ENCODE assay signal across 24 mouse cellular contexts in the genomic region with DNA sequence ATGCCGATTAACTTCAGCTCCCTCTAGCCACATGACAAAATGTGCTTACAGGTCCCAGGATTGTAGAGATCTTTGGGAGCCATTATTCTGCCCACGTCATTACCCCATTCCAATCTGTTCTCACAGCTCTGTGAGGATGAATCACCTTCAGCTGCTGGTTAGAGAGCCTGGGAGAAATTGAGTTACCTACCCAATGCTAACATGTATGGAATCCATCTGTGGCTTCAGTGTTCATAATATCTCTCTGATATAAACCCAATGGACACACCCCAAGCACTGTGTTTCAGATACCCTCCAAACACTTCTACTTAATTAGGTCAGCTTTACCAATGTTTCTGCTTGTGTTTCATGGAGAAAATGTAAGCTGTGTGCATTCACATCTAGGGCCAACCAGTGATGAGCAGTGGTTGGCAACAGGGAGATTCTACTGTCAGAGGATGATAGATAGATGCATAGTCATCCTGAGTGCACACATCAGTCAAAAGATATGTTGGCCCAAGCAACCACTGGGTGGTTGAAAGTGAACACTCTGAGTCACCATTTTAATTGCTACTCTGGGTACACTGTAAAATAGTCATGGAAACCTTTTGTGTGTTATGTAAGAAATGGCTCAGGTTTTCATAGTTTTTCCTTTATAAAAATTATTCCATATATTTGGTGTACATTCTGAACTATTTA.
DNase-seq lines count a peak whose midpoint lies in the region; ATAC-seq and TF ChIP-seq lines count a peak whose summit lies in the region.
"Had no signal": no experiment of that assay in that cellular context is flagged by ENCODE, and none has a peak within 500 bp of the region (broad histone marks: within the 10 kb centered on the region; RNA-seq: fewer than 3 reads in every experiment).

No protein-coding gene starts in this region.

- H3K27me3 ChIP-seq in Patski: no peaks in the 10 kb centered on the region
- H3K27me3 ChIP-seq: CH12.LX; embryonic facial prominence, embryonic 15.5 days; kidney, embryonic 15.5 days; limb, embryonic 15.5 days; midbrain, embryonic 13.5 days; neural tube, embryonic 12.5 days had no signal

- CTCF ChIA-PET in Patski (lab: Charles Lee): no interaction called here

- intact Hi-C loops in left cerebral cortex, postnatal 4 days (cut with DNase I): no loop called here

- DNase-seq in adrenal gland, adult 2 months: peak; percentile 48
- DNase-seq in adrenal gland, adult 18-20 months (ENCODE audit: low spot score in 2 of 2): no peak
- peak; percentile 14 for DNase-seq in layer of hippocampus, adult 11-12 months (ENCODE audit: low spot score)
- DNase-seq in layer of hippocampus, postnatal 14 days (ENCODE audit: low spot score in 2 of 2): no peak
- DNase-seq in 3134 (ENCODE audit: extremely low read depth, insufficient read length, low spot score) (peak; percentile 13), Patski (ENCODE audit: low read depth, low spot score) (peak; percentile 43)
- DNase-seq in left cerebral cortex, postnatal 4 days: no peak
- no peak for DNase-seq in kidney, adult 9 months
- DNase-seq: cerebellum, adult 11 months; cerebellum, adult 9-11 months; forebrain, postnatal 0 days; gastrocnemius, postnatal 36 days; kidney, postnatal 36 days; lung, embryonic 14.5 days; retina, postnatal 1 day; right cerebral cortex, postnatal 4 days; thymus, postnatal 14 days had no signal

- no peak for TF ChIP-seq CTCF in Patski (IDR thresholded peaks at IDR 0.05)

- peak; percentile 84 for ATAC-seq in Patski
- ATAC-seq: forebrain, postnatal 0 days; intestine, postnatal 0 days; midbrain, embryonic 13.5 days had no signal

- in situ Hi-C loops in Patski (cut with MboI; ENCODE audit: low pct_unique_long_range_greater_than_20kb): no loop called here

- POLR2A ChIA-PET in Patski (lab: Charles Lee): no interaction called here

Comparison
In these comparisons a context has a peak if more than half of its experiments do, and no peak if none do; other contexts are left out.
1. DNase-seq: peak in adrenal gland, adult 2 months (single experiment), layer of hippocampus, adult 11-12 months (single experiment), 3134 (single experiment) and Patski (single experiment); none in adrenal gland, adult 18-20 months (0 of 2), layer of hippocampus, postnatal 14 days (0 of 2), left cerebral cortex, postnatal 4 days (single experiment) and kidney, adult 9 months (single experiment).